Mouse (Mus musculus) embryonic facial prominence, embryonic 14.5 days (tissue): ENCODE measurements around the gene Crbn. TPM values are rescaled to one million over a fixed set of nuclear protein-coding genes. Genes with fewer than 3 reads are reported as not detected.

Experiments
- ATAC-seq: fragments of 200-750 bp; cut with Nextera tagmentation; 2 replicates; pipeline ENCODE4 v1.8.0; 2017; ENCODE audit warnings: low read depth, moderate number of reproducible peaks, moderate TSS enrichment
- DNase-seq: peaks from one replicate; pipeline ENCODE4 v3.0.0-alpha.2; 2015; ENCODE audit warnings: low spot score
- H3K27ac ChIP-seq: fragments of 300-500 bp; sonication (generic); replicated peaks from 2 replicates; pipeline ENCODE4 v1.5.1; 2014; ENCODE audit warnings: low read depth, mild to moderate bottlenecking, low read length, moderate library complexity
- H3K27me3 ChIP-seq: fragments of 300-500 bp; sonication (generic); replicated peaks from 2 replicates; pipeline ENCODE4 v1.6.1; 2014; ENCODE audit warnings: low read length; ENCODE audit not compliant: control insufficient read depth, insufficient read depth
- H3K36me3 ChIP-seq: fragments of 300-500 bp; sonication (generic); 2 replicates; pipeline ENCODE4 v1.6.1; 2014; ENCODE audit warnings: low read length, mixed read lengths; ENCODE audit not compliant: control insufficient read depth, insufficient read depth
- H3K4me1 ChIP-seq: fragments of 300-500 bp; sonication (generic); 2 replicates; pipeline ENCODE4 v1.6.1; 2014; ENCODE audit warnings: antibody characterized with exemption, low read length; ENCODE audit not compliant: control insufficient read depth, insufficient read depth
- H3K4me2 ChIP-seq: fragments of 300-500 bp; sonication (generic); 2 replicates; pipeline ENCODE4 v1.6.1; 2014; ENCODE audit warnings: low read depth, mild to moderate bottlenecking, low read length, moderate library complexity, mixed read lengths
- H3K4me3 ChIP-seq: fragments of 300-500 bp; sonication (generic); 2 replicates; pipeline ENCODE4 v1.5.1; 2014; ENCODE audit warnings: low read depth, mild to moderate bottlenecking, low read length
- H3K9ac ChIP-seq: fragments of 300-500 bp; sonication (generic); 2 replicates; pipeline ENCODE4 v1.6.1; 2014; ENCODE audit warnings: low read depth, mild to moderate bottlenecking, low read length, moderate library complexity, mixed read lengths
- H3K9me3 ChIP-seq: fragments of 300-500 bp; sonication (generic); 2 replicates; pipeline ENCODE4 v1.6.1; 2016; ENCODE audit warnings: low read length; ENCODE audit not compliant: control insufficient read depth
- WGBS: fragments of 180-500 bp; shearing (Covaris S2); extraction: QIAGEN DNeasy Blood & Tissue Kit; methylation state at CpG from one replicate; pipeline ENCODE4 v1.1.7; 2014; 5-methylcytosine and 5-hydroxymethylcytosine counted together
- polyA plus RNA-seq: library from polyadenylated mRNA; unstranded; fragments of >200 nt; fragmentation: Nextera tagmentation; extraction: Ambion mirVana; gene quantifications from 2 replicates; pipeline ENCODE4 v1.2.1, GENCODE M21; 2014

Crbn gene
- polyA plus RNA-seq, 1 experiment from 2014 or later = 42.0 TPM

DNA sequence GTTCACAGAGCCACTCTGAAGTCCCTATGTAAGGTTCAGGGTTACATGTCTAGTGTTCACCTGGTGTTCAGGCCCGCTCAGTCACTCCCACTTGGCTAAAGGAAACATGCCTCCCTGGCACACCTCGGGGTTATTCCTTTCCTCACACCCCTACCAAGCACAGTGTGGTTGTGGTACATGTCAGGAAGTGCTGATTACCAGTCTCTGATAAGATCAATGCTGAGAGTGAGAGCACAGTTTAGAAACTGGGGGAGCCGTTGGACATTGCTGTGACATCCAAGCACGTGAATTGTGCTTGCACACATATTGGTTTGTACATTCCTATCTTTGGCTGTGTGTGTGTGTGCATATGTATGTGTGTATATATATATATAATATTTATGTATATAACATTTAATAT is 67.3 kb downstream of the Crbn start:
- no peak for ATAC-seq
- no peak overlapping the region for H3K4me2 ChIP-seq
- H3K27me3 ChIP-seq = no peaks in the 10 kb centered on the region
- H3K36me3 ChIP-seq = no peaks in the 10 kb centered on the region
- no peak overlapping the region for H3K9ac ChIP-seq
- no peaks in the 10 kb centered on the region for H3K4me1 ChIP-seq
- 82% methylated on average over 4 of the region's 4 CpGs for WGBS
- no peak for DNase-seq
- no peaks in the 10 kb centered on the region for H3K9me3 ChIP-seq
- no peak overlapping the region for H3K4me3 ChIP-seq
- H3K27ac ChIP-seq = no peak overlapping the region

Other genes starting within 250 kb of the Crbn start
- gene Il5ra, start 51.0 kb downstream of the Crbn start, polyA plus RNA-seq = 0.12 and 0.31 TPM in 2 replicates
- 58.7 and 65.7 TPM in 2 replicates for gene Trnt1, start 31.0 kb downstream of the Crbn start, polyA plus RNA-seq